Mouse (Mus musculus) myocyte (in vitro differentiated cells): ENCODE measurements around the gene Reep1. TPM values are rescaled to one million over a fixed set of nuclear protein-coding genes. Genes with fewer than 3 reads are reported as not detected.

ENCODE experiments used
- H3K27me3 ChIP-seq: one replicate; pipeline ENCODE4 v1.6.1; 2011; ENCODE audit not compliant: control insufficient read depth, insufficient read depth, insufficient read length
- H3K36me3 ChIP-seq: one replicate; pipeline ENCODE4 v1.6.1; 2011; ENCODE audit not compliant: control insufficient read depth, insufficient read depth
- H3K4me2 ChIP-seq: one replicate; pipeline ENCODE4 v1.6.1; 2011; ENCODE audit warnings: low read depth, control low read depth
- H3K4me3 ChIP-seq: one replicate; pipeline ENCODE4 v1.5.1; 2011; ENCODE audit warnings: mild to moderate bottlenecking, control low read depth, moderate library complexity
- H3K79me2 ChIP-seq: one replicate; pipeline ENCODE4 v1.6.1; 2011; ENCODE audit not compliant: control insufficient read depth, insufficient read depth
- H3ac ChIP-seq: one replicate; pipeline ENCODE4 v1.6.1; 2011; ENCODE audit not compliant: control insufficient read depth, insufficient read length
- CEBPB ChIP-seq: IDR thresholded peaks from 2 replicates; pipeline ENCODE4 v1.6.1; 2011; ENCODE audit warnings: mild to moderate bottlenecking, moderate library complexity; ENCODE audit not compliant: poor library complexity, insufficient read depth, severe bottlenecking
- E2F4 ChIP-seq: IDR thresholded peaks from one replicate; pipeline ENCODE4 v1.6.1; 2011; ENCODE audit warnings: mild to moderate bottlenecking, control low read depth, moderate library complexity; ENCODE audit not compliant: insufficient read depth
- MAX ChIP-seq: IDR thresholded peaks from one replicate; pipeline ENCODE4 v1.6.1; 2011; ENCODE audit warnings: low read depth, mild to moderate bottlenecking, control low read depth
- MYOD1 ChIP-seq, 3 experiments: IDR thresholded peaks; one replicate each; pipeline ENCODE4 v1.6.1; 2011; ENCODE audit warnings: control low read depth in 2 of 3, low read depth in 2 of 3, mild to moderate bottlenecking in 2 of 3, moderate library complexity in 1 of 3; ENCODE audit not compliant: insufficient read length in 2 of 3, control insufficient read depth in 1 of 3
- MYOG ChIP-seq, 3 experiments: IDR thresholded peaks; one replicate each; pipeline ENCODE4 v1.6.1; 2011; ENCODE audit warnings: control low read depth in 2 of 3, low read depth in 2 of 3, mild to moderate bottlenecking in 2 of 3; ENCODE audit not compliant: insufficient read length in 2 of 3, control insufficient read depth in 1 of 3, insufficient read depth in 1 of 3
- POLR2A ChIP-seq: IDR thresholded peaks from one replicate; pipeline ENCODE4 v1.6.1; 2011; ENCODE audit warnings: low read depth, mild to moderate bottlenecking, control low read depth, moderate library complexity; ENCODE audit not compliant: insufficient read length
- POLR2AphosphoS2 ChIP-seq: IDR thresholded peaks from one replicate; pipeline ENCODE4 v1.6.1; 2011; ENCODE audit warnings: low read depth, control low read depth; ENCODE audit not compliant: insufficient read length
- REST ChIP-seq: IDR thresholded peaks from one replicate; pipeline ENCODE4 v1.6.1; 2011; ENCODE audit warnings: mild to moderate bottlenecking, control low read depth, moderate library complexity; ENCODE audit not compliant: insufficient read depth, insufficient read length
- SRF ChIP-seq: IDR thresholded peaks from one replicate; pipeline ENCODE4 v1.6.1; 2011; ENCODE audit warnings: low read depth; ENCODE audit not compliant: control insufficient read depth, insufficient read length
- TCF12 ChIP-seq: IDR thresholded peaks from one replicate; pipeline ENCODE4 v1.6.1; 2011; ENCODE audit warnings: mild to moderate bottlenecking, control low read depth; ENCODE audit not compliant: poor library complexity, insufficient read depth, severe bottlenecking
- TCF3 ChIP-seq: IDR thresholded peaks from one replicate; pipeline ENCODE4 v1.6.1; 2011; ENCODE audit warnings: low read depth, control low read depth; ENCODE audit not compliant: insufficient read length
- USF1 ChIP-seq: IDR thresholded peaks from one replicate; pipeline ENCODE4 v1.6.1; 2011; ENCODE audit warnings: low read depth, mild to moderate bottlenecking, control low read depth, moderate library complexity
- polyA plus RNA-seq: library from polyadenylated mRNA; unstranded; fragments of >200 nt; fragmentation: generic; extraction: Trizol; gene quantifications from one replicate; pipeline ENCODE4 v1.2.1, GENCODE M21; 2012; ENCODE audit warnings: missing spikeins

Reep1 gene
- polyA plus RNA-seq, 1 experiment = 1.1 TPM

- peaks cover 11% of the 10 kb centered on the region for H3K79me2 ChIP-seq
- no peak overlapping the region for H3ac ChIP-seq
- H3K4me3 ChIP-seq = no peak overlapping the region
- no peak overlapping the region for H3K4me2 ChIP-seq
- peaks cover 8% of the 10 kb centered on the region for H3K36me3 ChIP-seq
- TF ChIP-seq MAX = no peak
- no peak for TF ChIP-seq USF1
- TF ChIP-seq E2F4 = no peak
- no peak for TF ChIP-seq SRF
- TF ChIP-seq CEBPB = no peak
- TF ChIP-seq REST = no peak
- TF ChIP-seq TCF3 = no peak
- TF ChIP-seq TCF12 = no peak
- no peak for TF ChIP-seq POLR2AphosphoS2
- no peak for TF ChIP-seq MYOG (IDR thresholded peaks at IDR 0.05; ENCODE audit: control insufficient read depth in 1 of 3, insufficient read depth in 1 of 3, insufficient read length in 2 of 3, low read depth in 2 of 3)
- no peaks in the 10 kb centered on the region for H3K27me3 ChIP-seq
Observed at GRCm38 (mm10) chr6:71819764-71820292, 112.5 kb downstream of the Reep1 start.

GRCm38 (mm10) chr6:71823085-71823484, 115.7 kb downstream of the Reep1 start:
- H3K4me3 ChIP-seq = peak overlapping the region; percentile 53
- H3ac ChIP-seq = peak overlapping the region; percentile 20
- H3K27me3 ChIP-seq = no peaks in the 10 kb centered on the region
- peaks cover 11% of the 10 kb centered on the region for H3K79me2 ChIP-seq
- no peak for TF ChIP-seq REST
- no peak for TF ChIP-seq TCF3
- TF ChIP-seq CEBPB = no peak
- no peak for TF ChIP-seq POLR2A
- TF ChIP-seq MYOD1 (IDR thresholded peaks at IDR 0.05; ENCODE audit: control insufficient read depth in 1 of 3, insufficient read length in 2 of 3, low read depth in 2 of 3) = no peak
- no peak for TF ChIP-seq MYOG (IDR thresholded peaks at IDR 0.05; ENCODE audit: control insufficient read depth in 1 of 3, insufficient read depth in 1 of 3, insufficient read length in 2 of 3, low read depth in 2 of 3)
- no peak for TF ChIP-seq MAX
- no peak for TF ChIP-seq POLR2AphosphoS2
- peak overlapping the region; percentile 75 for H3K4me2 ChIP-seq
- H3K36me3 ChIP-seq = no peaks in the 10 kb centered on the region

GRCm38 (mm10) chr6:71823488-71823887, 116.1 kb downstream of the Reep1 start:
- TF ChIP-seq SRF (no peak), E2F4 (no peak), POLR2AphosphoS2 (peak; percentile 78), POLR2A (peak; percentile 70), MAX (peak; percentile 46), MYOG (IDR thresholded peaks at IDR 0.05; ENCODE audit: control insufficient read depth in 1 of 3, insufficient read depth in 1 of 3, insufficient read length in 2 of 3, low read depth in 2 of 3) (no peak), MYOD1 (IDR thresholded peaks at IDR 0.05; ENCODE audit: control insufficient read depth in 1 of 3, insufficient read length in 2 of 3, low read depth in 2 of 3) (no peak), REST (no peak), TCF12 (no peak), USF1 (no peak)
- H3K36me3 ChIP-seq = no peaks in the 10 kb centered on the region
- H3K27me3 ChIP-seq = no peaks in the 10 kb centered on the region
- peak overlapping the region; percentile 92 for H3K4me2 ChIP-seq
- H3K79me2 ChIP-seq = peaks cover 11% of the 10 kb centered on the region
- H3K4me3 ChIP-seq = peak overlapping the region; percentile 53
- peak overlapping the region; percentile 20 for H3ac ChIP-seq

GRCm38 (mm10) chr6:71823961-71824360, 116.6 kb downstream of the Reep1 start:
- H3K27me3 ChIP-seq = no peaks in the 10 kb centered on the region
- no peak for TF ChIP-seq MYOD1 (IDR thresholded peaks at IDR 0.05; ENCODE audit: control insufficient read depth in 1 of 3, insufficient read length in 2 of 3, low read depth in 2 of 3)
- no peak for TF ChIP-seq REST
- no peak for TF ChIP-seq MAX
- no peak for TF ChIP-seq CEBPB
- no peak for TF ChIP-seq MYOG (IDR thresholded peaks at IDR 0.05; ENCODE audit: control insufficient read depth in 1 of 3, insufficient read depth in 1 of 3, insufficient read length in 2 of 3, low read depth in 2 of 3)
- TF ChIP-seq POLR2AphosphoS2 = no peak
- TF ChIP-seq TCF12 = no peak
- TF ChIP-seq E2F4 = no peak
- TF ChIP-seq POLR2A = no peak
- no peak for TF ChIP-seq TCF3
- TF ChIP-seq SRF = no peak
- H3K4me2 ChIP-seq = peak overlapping the region; percentile 92
- no peaks in the 10 kb centered on the region for H3K36me3 ChIP-seq
- H3K4me3 ChIP-seq = peak overlapping the region; percentile 53
- peak overlapping the region; percentile 20 for H3ac ChIP-seq
- peaks cover 11% of the 10 kb centered on the region for H3K79me2 ChIP-seq

GRCm38 (mm10) chr6:71826869-71827268, 119.5 kb downstream of the Reep1 start, which contains the start of gene Mrpl35:
Gene Mrpl35, minus strand, starts transcription at chr6:71826969.
- TF ChIP-seq SRF (no peak), TCF12 (no peak), REST (no peak), POLR2AphosphoS2 (no peak), E2F4 (no peak), MAX (no peak), POLR2A (no peak), MYOD1 (IDR thresholded peaks at IDR 0.05; ENCODE audit: control insufficient read depth in 1 of 3, insufficient read length in 2 of 3, low read depth in 2 of 3) (no peak), USF1 (no peak), MYOG (IDR thresholded peaks at IDR 0.05; ENCODE audit: control insufficient read depth in 1 of 3, insufficient read depth in 1 of 3, insufficient read length in 2 of 3, low read depth in 2 of 3) (no peak), CEBPB (no peak), TCF3 (no peak)
- no peak within 1 kb of the TSS for H3K4me3 ChIP-seq

More at GRCm38 (mm10) chr6:71826869-71827268, 119.5 kb downstream of the Reep1 start, which contains the start of gene Mrpl35:
- H3K36me3 ChIP-seq = no peaks in the 10 kb centered on the region
- H3K4me2 ChIP-seq = no peak within 1 kb of the TSS
- peaks cover 13% of the 10 kb centered on the region for H3K79me2 ChIP-seq
- H3ac ChIP-seq = no peak within 1 kb of the TSS
- no peaks in the 10 kb centered on the region for H3K27me3 ChIP-seq
